Mouse (Mus musculus) kidney, embryonic 15.5 days (tissue): ENCODE results near the gene Lypd1. TPM values are rescaled to one million over a fixed set of nuclear protein-coding genes. Genes with fewer than 3 reads are reported as not detected.

ENCODE experiments used
- ATAC-seq: fragments of 200-750 bp; cut with Nextera tagmentation; replicated peaks from 2 replicates; pipeline ENCODE4 v1.8.0; 2017; ENCODE audit warnings: moderate TSS enrichment; ENCODE audit not compliant: low FRiP score
- H3K27ac ChIP-seq: fragments of 300-500 bp; sonication (generic); 2 replicates; pipeline ENCODE4 v1.5.1; 2015; ENCODE audit warnings: mild to moderate bottlenecking, inconsistent platforms
- H3K27me3 ChIP-seq: fragments of 300-500 bp; sonication (generic); 2 replicates; pipeline ENCODE4 v1.6.1; 2015; ENCODE audit warnings: inconsistent platforms
- H3K36me3 ChIP-seq: fragments of 300-500 bp; sonication (generic); 2 replicates; pipeline ENCODE4 v1.6.1; 2015; ENCODE audit warnings: inconsistent platforms
- H3K4me1 ChIP-seq: fragments of 300-500 bp; sonication (generic); 2 replicates; pipeline ENCODE4 v1.6.1; 2015; ENCODE audit warnings: inconsistent platforms
- H3K4me2 ChIP-seq: fragments of 300-500 bp; sonication (generic); 2 replicates; pipeline ENCODE4 v1.6.1; 2015; ENCODE audit warnings: moderate library complexity, mild to moderate bottlenecking, inconsistent platforms
- H3K4me3 ChIP-seq: fragments of 300-500 bp; sonication (generic); replicated peaks from 2 replicates; pipeline ENCODE4 v1.5.1; 2015; ENCODE audit warnings: mild to moderate bottlenecking, inconsistent platforms
- H3K9ac ChIP-seq: fragments of 300-500 bp; sonication (generic); 2 replicates; pipeline ENCODE4 v1.6.1; 2015; ENCODE audit warnings: mild to moderate bottlenecking, inconsistent platforms
- H3K9me3 ChIP-seq: fragments of 300-500 bp; sonication (generic); replicated peaks from 2 replicates; pipeline ENCODE4 v1.6.1; 2016; ENCODE audit warnings: inconsistent platforms
- WGBS: fragments of 180-500 bp; shearing (Covaris S2); methylation state at CpG from one replicate; pipeline ENCODE4 v1.1.7; 2015; ENCODE audit warnings: mixed read lengths; 5-methylcytosine and 5-hydroxymethylcytosine counted together
- polyA plus RNA-seq: library from polyadenylated mRNA; unstranded; fragments of >200 nt; fragmentation: Nextera tagmentation; extraction: Ambion mirVana; gene quantifications from 2 replicates; pipeline ENCODE4 v1.2.1, GENCODE M21; 2015

The Lypd1 gene
- polyA plus RNA-seq, 1 experiment from 2014 or later = 1.6 TPM

- no peaks in the 10 kb centered on the region for H3K9me3 ChIP-seq
- peaks cover 51% of the 10 kb centered on the region for H3K27me3 ChIP-seq
- no peak overlapping the region for H3K9ac ChIP-seq
- H3K27ac ChIP-seq = no peak overlapping the region
- ATAC-seq = peak; percentile 54
- peak overlapping the region; percentile 45 for H3K4me3 ChIP-seq
- peaks cover 31% of the 10 kb centered on the region for H3K4me1 ChIP-seq
- no peaks in the 10 kb centered on the region for H3K36me3 ChIP-seq
- H3K4me2 ChIP-seq = peak overlapping the region; percentile 83
- WGBS = 3% methylated on average over 14 of the region's 14 CpGs
Observed at GRCm38 (mm10) chr1:125910211-125910870, 2.6 kb downstream of the Lypd1 start.

GRCm38 (mm10) chr1:125893158-125893557 lies 19.7 kb downstream of the Lypd1 start:
- no peak for ATAC-seq
- H3K4me2 ChIP-seq = no peak overlapping the region
- H3K9ac ChIP-seq = no peak overlapping the region
- H3K27ac ChIP-seq = no peak overlapping the region
- no peak overlapping the region for H3K4me3 ChIP-seq
- no peaks in the 10 kb centered on the region for H3K4me1 ChIP-seq
- H3K27me3 ChIP-seq = no peaks in the 10 kb centered on the region
- H3K9me3 ChIP-seq = no peaks in the 10 kb centered on the region
- no peaks in the 10 kb centered on the region for H3K36me3 ChIP-seq
- 91% methylated on average over 9 of the region's 9 CpGs for WGBS

GRCm38 (mm10) chr1:125870056-125870455 lies 42.8 kb downstream of the Lypd1 start:
- no peaks in the 10 kb centered on the region for H3K4me1 ChIP-seq
- no peak overlapping the region for H3K9ac ChIP-seq
- no peak overlapping the region for H3K4me3 ChIP-seq
- H3K4me2 ChIP-seq = no peak overlapping the region
- WGBS = 56% methylated on average over 7 of the region's 7 CpGs
- no peak overlapping the region for H3K27ac ChIP-seq
- ATAC-seq = no peak
- no peaks in the 10 kb centered on the region for H3K27me3 ChIP-seq
- no peaks in the 10 kb centered on the region for H3K36me3 ChIP-seq
- H3K9me3 ChIP-seq = no peaks in the 10 kb centered on the region

GRCm38 (mm10) chr1:125858631-125859030 lies 54.3 kb downstream of the Lypd1 start:
- ATAC-seq = no peak
- H3K4me1 ChIP-seq = no peaks in the 10 kb centered on the region
- no peaks in the 10 kb centered on the region for H3K27me3 ChIP-seq
- no peak overlapping the region for H3K4me2 ChIP-seq
- no peaks in the 10 kb centered on the region for H3K36me3 ChIP-seq
- H3K9ac ChIP-seq = no peak overlapping the region
- no peak overlapping the region for H3K4me3 ChIP-seq
- no peaks in the 10 kb centered on the region for H3K9me3 ChIP-seq
- H3K27ac ChIP-seq = no peak overlapping the region
- 63% methylated on average over 5 of the region's 5 CpGs for WGBS

- 9% methylated on average over 5 of the region's 5 CpGs for WGBS
- H3K9ac ChIP-seq = no peak overlapping the region
- H3K9me3 ChIP-seq = no peaks in the 10 kb centered on the region
- no peaks in the 10 kb centered on the region for H3K36me3 ChIP-seq
- H3K4me2 ChIP-seq = no peak overlapping the region
- H3K4me1 ChIP-seq = no peaks in the 10 kb centered on the region
- no peak overlapping the region for H3K4me3 ChIP-seq
- no peaks in the 10 kb centered on the region for H3K27me3 ChIP-seq
- no peak for ATAC-seq
- no peak overlapping the region for H3K27ac ChIP-seq
Observed at GRCm38 (mm10) chr1:125854646-125855045, 58.3 kb downstream of the Lypd1 start.

- H3K9me3 ChIP-seq = no peaks in the 10 kb centered on the region
- no peaks in the 10 kb centered on the region for H3K27me3 ChIP-seq
- H3K4me1 ChIP-seq = no peaks in the 10 kb centered on the region
- H3K36me3 ChIP-seq = no peaks in the 10 kb centered on the region
- H3K4me2 ChIP-seq = no peak overlapping the region
- H3K4me3 ChIP-seq = no peak overlapping the region
- no peak overlapping the region for H3K27ac ChIP-seq
- 64% methylated on average over 13 of the region's 13 CpGs for WGBS
- H3K9ac ChIP-seq = no peak overlapping the region
- no peak for ATAC-seq
Observed at GRCm38 (mm10) chr1:125839746-125840392, 73.0 kb downstream of the Lypd1 start.

- H3K36me3 ChIP-seq = no peaks in the 10 kb centered on the region
- 14% methylated on average over 1 of the region's 1 CpGs for WGBS
- no peak for ATAC-seq
- H3K4me1 ChIP-seq = no peaks in the 10 kb centered on the region
- H3K9me3 ChIP-seq = no peaks in the 10 kb centered on the region
- H3K4me2 ChIP-seq = no peak overlapping the region
- no peaks in the 10 kb centered on the region for H3K27me3 ChIP-seq
- no peak overlapping the region for H3K9ac ChIP-seq
- no peak overlapping the region for H3K27ac ChIP-seq
- H3K4me3 ChIP-seq = no peak overlapping the region
Observed at GRCm38 (mm10) chr1:125837507-125837906, 75.4 kb downstream of the Lypd1 start.

GRCm38 (mm10) chr1:125823611-125824010 lies 89.3 kb downstream of the Lypd1 start:
- no peak for ATAC-seq
- Histone ChIP-seq H3K4me2 (no peak overlapping the region), H3K4me1 (no peaks in the 10 kb centered on the region), H3K4me3 (no peak overlapping the region), H3K9me3 (no peaks in the 10 kb centered on the region), H3K36me3 (no peaks in the 10 kb centered on the region), H3K27me3 (no peaks in the 10 kb centered on the region), H3K9ac (no peak overlapping the region), H3K27ac (no peak overlapping the region)
- 88% methylated on average over 4 of the region's 4 CpGs for WGBS

- H3K9ac ChIP-seq = no peak overlapping the region
- no peak for ATAC-seq
- WGBS = 53% methylated on average over 7 of the region's 7 CpGs
Observed at GRCm38 (mm10) chr1:125821101-125821500, 91.8 kb downstream of the Lypd1 start.

More at GRCm38 (mm10) chr1:125821101-125821500, 91.8 kb downstream of the Lypd1 start:
- Histone ChIP-seq H3K4me2 (no peak overlapping the region), H3K9me3 (no peaks in the 10 kb centered on the region), H3K36me3 (no peaks in the 10 kb centered on the region), H3K27ac (no peak overlapping the region), H3K4me1 (no peaks in the 10 kb centered on the region), H3K27me3 (no peaks in the 10 kb centered on the region), H3K4me3 (no peak overlapping the region)

Other genes starting within 250 kb of the Lypd1 start
- 3.6 TPM in 2 replicates for gene Gpr39, start 236.1 kb downstream of the Lypd1 start, polyA plus RNA-seq